24 mouse cellular contexts compared by ENCODE assay signal in genomic region chr12:30606743-30607142, GRCm38 (mm10). TPM values are rescaled to one million over a fixed set of nuclear protein-coding genes. Genes with fewer than 3 reads are reported as not detected.
A peak's percentile ranks its signal among the peaks of the same experiment; 100 is the strongest.
DNase-seq lines count a peak whose midpoint lies in the region; ATAC-seq and TF ChIP-seq lines count a peak whose summit lies in the region.
"Had no signal": no experiment of that assay in that cellular context is flagged by ENCODE, and none has a peak within 500 bp of the region (broad histone marks: within the 10 kb centered on the region; RNA-seq: fewer than 3 reads in every experiment).

No protein-coding gene starts in this region.

- peak; percentile 23; the same call in 1 of the 2 replicates for ATAC-seq in lung, postnatal 0 days
- peak; percentile 82 for ATAC-seq in megakaryocyte progenitor cell, adult 5-6 weeks (replicated peaks; ENCODE audit: poor library complexity)
- ATAC-seq: activated CD4-positive, CD25-positive, alpha-beta regulatory T cell, adult 4 months; forebrain, embryonic 14.5 days; intestine, embryonic 15.5 days; midbrain, embryonic 13.5 days had no signal

- H3K27ac ChIP-seq in lung, postnatal 0 days (ENCODE audit: low read length) = no peak overlapping the region
- H3K27ac ChIP-seq in bone marrow macrophage, adult 2 months (ENCODE audit: insufficient read depth, low read depth, low read length) = peak overlapping the region; percentile 95
- H3K27ac ChIP-seq: heart, embryonic 15.5 days; hindbrain, embryonic 15.5 days; intestine, embryonic 15.5 days; limb, embryonic 13.5 days; liver, embryonic 15.5 days; midbrain, embryonic 13.5 days had no signal

- 51% methylated on average over 8 of the region's 8 CpGs for WGBS in lung, postnatal 0 days

- no peaks in the 10 kb centered on the region; the same call in 1 of the 2 replicates for H3K4me1 ChIP-seq in lung, postnatal 0 days (ENCODE audit: insufficient read depth, low read depth, low read length)
- peaks cover 36% of the 10 kb centered on the region for H3K4me1 ChIP-seq in bone marrow macrophage, adult 2 months (ENCODE audit: control insufficient read depth, insufficient read depth, low read length)
- H3K4me1 ChIP-seq: heart, embryonic 15.5 days; hindbrain, embryonic 15.5 days; intestine, embryonic 15.5 days; liver, embryonic 15.5 days; megakaryocyte, embryonic 14.5 days; midbrain, embryonic 13.5 days had no signal

- no peak for TF ChIP-seq CTCF in lung, postnatal 0 days (IDR thresholded peaks at IDR 0.05)
- TF ChIP-seq CTCF in bone marrow macrophage, adult 2 months (IDR thresholded peaks at IDR 0.05; ENCODE audit: low read depth, low read length) = no peak

- TF ChIP-seq POLR2A in bone marrow macrophage, adult 2 months (IDR thresholded peaks at IDR 0.05; ENCODE audit: borderline replicate concordance, low read depth, low read length) = no peak

- H3K27me3 ChIP-seq in lung, postnatal 0 days (replicated peaks; ENCODE audit: insufficient read depth, low read length) = no peaks in the 10 kb centered on the region
- H3K27me3 ChIP-seq: heart, embryonic 15.5 days; hindbrain, embryonic 15.5 days; intestine, embryonic 15.5 days; liver, embryonic 15.5 days; midbrain, embryonic 13.5 days had no signal

- DNase-seq in heart, adult 8-10 months (ENCODE audit: low spot score) = peak; percentile 7
- DNase-seq in heart, postnatal 4 days = no peak
- DNase-seq in lung, postnatal 0 days (ENCODE audit: low spot score) = peak; percentile 29
- DNase-seq in lung, adult 18-20 months = no peak
- DNase-seq in layer of hippocampus, postnatal 36 days = no peak
- DNase-seq: adrenal gland, adult 8-10 months; cerebellum, adult 2 months; cerebellum, postnatal 36 days; gastrocnemius, postnatal 10 days; kidney, adult 9 months; kidney, postnatal 14 days; retina, postnatal 1 day; thymus, postnatal 14 days had no signal

- TF ChIP-seq EP300 in lung, postnatal 0 days (IDR thresholded peaks at IDR 0.05) = no peak

- H3K9ac ChIP-seq in lung, postnatal 0 days (replicated peaks; ENCODE audit: low read depth) = no peak overlapping the region
- H3K9ac ChIP-seq: heart, embryonic 15.5 days; hindbrain, embryonic 15.5 days; intestine, embryonic 15.5 days; limb, embryonic 13.5 days; liver, embryonic 15.5 days; midbrain, embryonic 13.5 days had no signal

- no peak overlapping the region for H3K4me3 ChIP-seq in lung, postnatal 0 days (ENCODE audit: low read depth, low read length)
- peak overlapping the region; percentile 19; the same call in 1 of the 2 replicates for H3K4me3 ChIP-seq in bone marrow macrophage, adult 2 months (ENCODE audit: insufficient read depth, low read length)
- H3K4me3 ChIP-seq: heart, embryonic 15.5 days; hindbrain, embryonic 15.5 days; intestine, embryonic 15.5 days; limb, embryonic 13.5 days; liver, embryonic 15.5 days; megakaryocyte, embryonic 14.5 days; midbrain, embryonic 13.5 days had no signal

- no peaks in the 10 kb centered on the region for H3K9me3 ChIP-seq in lung, postnatal 0 days (ENCODE audit: low read length)
- H3K9me3 ChIP-seq: heart, embryonic 15.5 days; hindbrain, embryonic 15.5 days; intestine, embryonic 15.5 days; limb, embryonic 13.5 days; liver, embryonic 15.5 days; megakaryocyte, embryonic 14.5 days; midbrain, embryonic 13.5 days had no signal

- no peak overlapping the region for H3K4me2 ChIP-seq in lung, postnatal 0 days (replicated peaks; ENCODE audit: low read depth, low read length)
- H3K4me2 ChIP-seq: heart, embryonic 15.5 days; hindbrain, embryonic 15.5 days; intestine, embryonic 15.5 days; limb, embryonic 13.5 days; liver, embryonic 15.5 days; midbrain, embryonic 13.5 days had no signal

- H3K36me3 ChIP-seq in lung, postnatal 0 days (ENCODE audit: insufficient read depth, low read length) = no peaks in the 10 kb centered on the region
- H3K36me3 ChIP-seq: heart, embryonic 15.5 days; hindbrain, embryonic 15.5 days; intestine, embryonic 15.5 days; limb, embryonic 13.5 days; liver, embryonic 15.5 days; midbrain, embryonic 13.5 days had no signal

RNA-seq across cellular contexts. Expression of gene Tmem18, which starts 22.5 kb away (rescaled TPM):
- 10 to 100 TPM in 1 of 4 experiments, 1 to 10 TPM in 3; 7.9 to 10.3 (median 9.4) TPM for total RNA-seq in heart, adult 8-10 months (2022)
- 10 to 100 TPM; 11.2 to 11.9 TPM for total RNA-seq in heart, postnatal 4 days (2021)
- polyA plus RNA-seq in lung, postnatal 0 days (2015; fragmentation: Nextera tagmentation; extraction: Ambion mirVana) = 21.7 and 22.3 TPM in 2 replicates
- 15.9 and 16.6 TPM in 2 replicates for polyA plus RNA-seq in bone marrow macrophage, adult 2 months (2012; ENCODE audit: insufficient read depth, insufficient read length, missing spikeins)
- 12.5 and 16.3 TPM in 2 replicates for total RNA-seq in megakaryocyte progenitor cell, adult 5-6 weeks (2015)
- total RNA-seq in megakaryocyte progenitor cell, adult 5-6 weeks (2017) = 13.2 and 15.0 TPM in 2 replicates
- total RNA-seq in layer of hippocampus, postnatal 36 days (2021) = 10 to 100 TPM; 37.4 to 39.3 TPM

Comparison
In these comparisons a context has a peak if more than half of its experiments do, and no peak if none do; other contexts are left out.
1. DNase-seq: peak in heart, adult 8-10 months (single experiment) and lung, postnatal 0 days (single experiment); none in heart, postnatal 4 days (single experiment), lung, adult 18-20 months (0 of 2) and layer of hippocampus, postnatal 36 days (0 of 2).